Mouse (Mus musculus) midbrain, embryonic 11.5 days (tissue): Measurements from ENCODE around the gene Slc9a5. TPM values are rescaled to one million over a fixed set of nuclear protein-coding genes. Genes with fewer than 3 reads are reported as not detected.

Source experiments
- ATAC-seq: fragments of 200-750 bp; cut with Nextera tagmentation; 2 replicates; pipeline ENCODE4 v1.8.0; 2017; ENCODE audit warnings: moderate TSS enrichment, moderate library complexity; ENCODE audit not compliant: low FRiP score
- DNase-seq: peaks from one replicate; pipeline ENCODE4 v3.0.0; 2015; ENCODE audit warnings: low spot score; ENCODE audit errors: missing footprints
- H3K27ac ChIP-seq: fragments of 300-500 bp; sonication (generic); 2 replicates; pipeline ENCODE4 v1.5.1; 2014; ENCODE audit warnings: low read depth, low read length
- H3K27me3 ChIP-seq: fragments of 300-500 bp; sonication (generic); 2 replicates; pipeline ENCODE4 v1.6.1; 2014; ENCODE audit warnings: mild to moderate bottlenecking, low read length, moderate library complexity, mixed read lengths; ENCODE audit not compliant: control insufficient read depth, insufficient read depth
- H3K36me3 ChIP-seq: fragments of 300-500 bp; sonication (generic); 2 replicates; pipeline ENCODE4 v1.6.1; 2014; ENCODE audit warnings: mild to moderate bottlenecking, low read length, moderate library complexity, mixed read lengths; ENCODE audit not compliant: control insufficient read depth, insufficient read depth
- H3K4me1 ChIP-seq: fragments of 300-500 bp; sonication (generic); 2 replicates; pipeline ENCODE4 v1.6.1; 2014; ENCODE audit warnings: low read length; ENCODE audit not compliant: control insufficient read depth, insufficient read depth
- H3K4me2 ChIP-seq: fragments of 300-500 bp; sonication (generic); 2 replicates; pipeline ENCODE4 v1.6.1; 2014; ENCODE audit warnings: mild to moderate bottlenecking, moderate library complexity
- H3K4me3 ChIP-seq: fragments of 300-500 bp; sonication (generic); 2 replicates; pipeline ENCODE4 v1.5.1; 2014; ENCODE audit warnings: low read depth, low read length
- H3K9ac ChIP-seq: fragments of 300-500 bp; sonication (generic); 2 replicates; pipeline ENCODE4 v1.6.1; 2014; ENCODE audit warnings: low read length
- H3K9me3 ChIP-seq: fragments of 300-500 bp; sonication (generic); 2 replicates; pipeline ENCODE4 v1.6.1; 2016; ENCODE audit warnings: low read length; ENCODE audit not compliant: control insufficient read depth
- WGBS: fragments of 180-500 bp; shearing (Covaris S2); extraction: QIAGEN DNeasy Blood & Tissue Kit; methylation state at CpG from one replicate; pipeline ENCODE4 v1.1.7; 2014; 5-methylcytosine and 5-hydroxymethylcytosine counted together
- polyA plus RNA-seq: library from polyadenylated mRNA; unstranded; fragments of >200 nt; fragmentation: Nextera tagmentation; extraction: Ambion mirVana; gene quantifications from 2 replicates; pipeline ENCODE4 v1.2.1, GENCODE M21; 2014

Slc9a5 gene
- polyA plus RNA-seq, 1 experiment from 2014 or later, result 3.2 TPM

- no peak overlapping the region for H3K27ac ChIP-seq
- H3K4me3 ChIP-seq, result no peak overlapping the region
- 0 out of 2 replicates have a peak, but pooled peaks have one; percentile 13 for ATAC-seq
- no peak overlapping the region; the same call in 1 of the 2 replicates for H3K9ac ChIP-seq
- H3K36me3 ChIP-seq, result no peaks in the 10 kb centered on the region; the same call in 1 of the 2 replicates
- 44% methylated on average over 4 of the region's 4 CpGs for WGBS
- no peaks in the 10 kb centered on the region for H3K9me3 ChIP-seq
- no peaks in the 10 kb centered on the region for H3K4me1 ChIP-seq
- H3K27me3 ChIP-seq, result no peaks in the 10 kb centered on the region
- DNase-seq, result no peak
- H3K4me2 ChIP-seq, result no peak overlapping the region
These were observed 11.0 kb downstream of the Slc9a5 start for GRCm38 (mm10) chr8:105359646-105360045.

- Histone ChIP-seq H3K36me3 (no peaks in the 10 kb centered on the region; the same call in none of the 2 replicates), H3K4me2 (no peak overlapping the region), H3K9me3 (no peaks in the 10 kb centered on the region; the same call in 1 of the 2 replicates), H3K27me3 (no peaks in the 10 kb centered on the region), H3K27ac (no peak overlapping the region), H3K4me3 (no peak overlapping the region), H3K4me1 (no peaks in the 10 kb centered on the region), H3K9ac (no peak overlapping the region)
- ATAC-seq (no peak), DNase-seq (no peak)
- 86% methylated on average over 12 of the region's 12 CpGs for WGBS
These were observed 13.4 kb downstream of the Slc9a5 start for GRCm38 (mm10) chr8:105361751-105362702.

GRCm38 (mm10) chr8:105367107-105367506 is 18.5 kb downstream of the Slc9a5 start:
- no peak overlapping the region for H3K27ac ChIP-seq
- DNase-seq (no peak), ATAC-seq (no peak)
- H3K9me3 ChIP-seq, result no peaks in the 10 kb centered on the region; the same call in 1 of the 2 replicates
- no peaks in the 10 kb centered on the region for H3K27me3 ChIP-seq
- 63% methylated on average over 2 of the region's 2 CpGs for WGBS
- H3K36me3 ChIP-seq, result no peaks in the 10 kb centered on the region; the same call in 1 of the 2 replicates
- no peak overlapping the region for H3K4me3 ChIP-seq
- H3K4me2 ChIP-seq, result no peak overlapping the region
- H3K9ac ChIP-seq, result no peak overlapping the region
- no peaks in the 10 kb centered on the region for H3K4me1 ChIP-seq

DNA sequence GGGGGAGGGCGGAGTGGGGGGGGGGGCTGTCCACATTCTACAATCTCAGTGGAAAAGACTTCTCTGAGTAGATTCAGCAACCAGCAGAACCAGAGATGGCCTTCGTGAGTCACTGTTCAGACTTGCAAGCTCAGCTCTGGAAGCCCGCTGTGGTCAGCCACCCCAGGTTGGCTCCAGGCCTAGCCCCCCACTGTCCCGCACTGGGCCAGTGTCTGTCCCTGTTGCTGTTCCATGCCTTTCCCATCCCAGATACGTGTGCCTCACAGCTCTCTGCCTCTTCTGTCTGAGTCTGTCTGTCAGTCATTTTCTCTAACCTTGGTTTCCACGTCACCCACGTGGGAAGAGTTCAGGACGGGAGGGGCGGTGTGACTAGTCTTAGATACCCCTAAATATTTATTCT is 23.8 kb downstream of the Slc9a5 start:
- H3K27me3 ChIP-seq, result no peaks in the 10 kb centered on the region
- no peak overlapping the region for H3K4me3 ChIP-seq
- no peak for ATAC-seq
- H3K4me1 ChIP-seq, result no peaks in the 10 kb centered on the region
- H3K9ac ChIP-seq, result no peak overlapping the region
- no peak overlapping the region for H3K4me2 ChIP-seq
- H3K36me3 ChIP-seq, result no peaks in the 10 kb centered on the region
- no peak overlapping the region for H3K27ac ChIP-seq
- WGBS, result 73% methylated on average over 9 of the region's 9 CpGs
- DNase-seq, result no peak
- H3K9me3 ChIP-seq, result peaks cover 3% of the 10 kb centered on the region; the same call in 1 of the 2 replicates

- Histone ChIP-seq H3K4me1 (no peaks in the 10 kb centered on the region), H3K4me3 (no peak within 1 kb of the TSS), H3K27ac (no peak within 1 kb of the TSS), H3K4me2 (peak within 1 kb of the TSS; percentile 37), H3K9ac (no peak within 1 kb of the TSS), H3K9me3 (peaks cover 3% of the 10 kb centered on the region; the same call in 1 of the 2 replicates), H3K27me3 (no peaks in the 10 kb centered on the region), H3K36me3 (no peaks in the 10 kb centered on the region)
- DNase-seq, result no peak
- WGBS, result 61% methylated on average over 2 of the region's 2 CpGs
- no peak for ATAC-seq
These were observed 24.4 kb downstream of the Slc9a5 start, which contains the start of gene Plekhg4 for GRCm38 (mm10) chr8:105373032-105373431. Plekhg4 (plus strand) TSS chr8:105373274.

- Histone ChIP-seq H3K9me3 (peaks cover 3% of the 10 kb centered on the region; the same call in 1 of the 2 replicates), H3K4me2 (peak overlapping the region; percentile 37), H3K4me1 (no peaks in the 10 kb centered on the region), H3K4me3 (0 out of 2 replicates have a peak overlapping the region, but pooled peaks have one; percentile 8), H3K27me3 (no peaks in the 10 kb centered on the region), H3K36me3 (no peaks in the 10 kb centered on the region), H3K9ac (no peak overlapping the region), H3K27ac (no peak overlapping the region)
- DNase-seq (peak; percentile 93), ATAC-seq (peak; percentile 65; the same call in 1 of the 2 replicates)
- WGBS, result 28% methylated on average over 33 of the region's 33 CpGs
These were observed 25.9 kb downstream of the Slc9a5 start for GRCm38 (mm10) chr8:105374513-105374966.

DNA sequence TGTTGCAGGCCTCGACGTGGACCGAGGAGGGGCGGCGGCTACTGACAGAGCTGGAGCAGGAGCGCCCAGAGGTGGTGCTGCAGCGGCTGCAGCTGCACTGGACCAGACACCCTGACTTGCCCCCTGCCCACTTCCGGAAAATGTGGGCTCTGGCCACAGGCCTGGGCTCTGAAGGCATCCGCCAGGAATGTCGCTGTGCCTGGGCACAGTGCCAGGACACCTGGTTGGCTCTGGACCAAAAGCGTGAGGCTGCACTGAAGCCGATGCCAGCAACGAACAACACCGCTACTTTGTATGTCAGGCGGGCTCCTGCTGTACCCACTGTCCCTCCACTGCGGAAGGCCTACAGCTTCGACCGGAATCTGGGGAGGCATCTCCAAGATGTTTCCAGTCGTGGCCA is 30.0 kb downstream of the Slc9a5 start:
- no peaks in the 10 kb centered on the region for H3K27me3 ChIP-seq
- H3K4me1 ChIP-seq, result no peaks in the 10 kb centered on the region
- no peak overlapping the region for H3K4me3 ChIP-seq
- peaks cover 3% of the 10 kb centered on the region; the same call in 1 of the 2 replicates for H3K9me3 ChIP-seq
- ATAC-seq (no peak), DNase-seq (no peak)
- H3K9ac ChIP-seq, result no peak overlapping the region
- WGBS, result 80% methylated on average over 19 of the region's 19 CpGs
- H3K27ac ChIP-seq, result no peak overlapping the region
- H3K36me3 ChIP-seq, result no peaks in the 10 kb centered on the region
- no peak overlapping the region for H3K4me2 ChIP-seq

DNA sequence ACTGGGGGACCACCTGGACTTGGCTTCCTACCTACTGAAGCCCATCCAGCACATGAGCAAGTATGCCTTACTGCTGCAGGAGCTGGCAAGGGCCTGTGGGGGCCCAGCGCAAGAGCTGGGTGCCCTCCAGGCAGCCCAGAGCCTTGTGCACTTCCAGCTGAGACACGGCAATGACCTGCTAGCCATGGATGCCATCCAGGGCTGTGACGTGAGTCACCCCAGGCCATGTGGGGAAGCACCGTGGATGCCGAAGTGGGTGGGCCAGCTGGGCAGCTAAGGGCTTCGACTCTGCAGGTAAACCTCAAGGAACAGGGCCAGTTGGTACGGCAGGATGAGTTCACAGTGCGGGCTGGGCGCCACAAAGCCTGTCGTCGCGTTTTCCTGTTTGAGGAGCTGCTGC is 31.7 kb downstream of the Slc9a5 start:
- no peaks in the 10 kb centered on the region for H3K36me3 ChIP-seq
- WGBS, result 92% methylated on average over 12 of the region's 12 CpGs
- DNase-seq, result no peak
- H3K9ac ChIP-seq, result no peak overlapping the region
- no peaks in the 10 kb centered on the region for H3K27me3 ChIP-seq
- H3K4me1 ChIP-seq, result no peaks in the 10 kb centered on the region
- H3K4me3 ChIP-seq, result no peak overlapping the region
- H3K4me2 ChIP-seq, result no peak overlapping the region
- no peaks in the 10 kb centered on the region for H3K9me3 ChIP-seq
- no peak for ATAC-seq
- no peak overlapping the region for H3K27ac ChIP-seq

DNA sequence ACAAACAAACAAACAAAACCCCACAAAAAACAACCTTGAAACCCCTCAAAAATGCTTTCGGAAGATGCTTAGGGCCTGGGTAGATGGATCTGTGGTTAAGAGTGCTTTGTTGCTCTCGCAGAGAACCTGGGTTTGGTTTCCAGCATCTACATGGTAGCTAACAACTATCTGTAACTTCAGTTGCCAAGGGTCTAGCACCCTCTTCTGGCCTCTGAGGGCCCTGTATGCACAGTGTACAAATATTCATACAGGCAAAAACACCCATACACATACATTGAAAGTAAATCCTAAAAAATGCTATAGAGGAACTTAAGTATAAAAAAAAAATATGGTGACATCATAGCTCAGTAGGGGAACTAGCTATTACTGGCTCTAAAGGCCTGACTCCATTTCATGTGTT is 35.4 kb downstream of the Slc9a5 start:
- H3K4me1 ChIP-seq, result no peaks in the 10 kb centered on the region
- ATAC-seq (no peak), DNase-seq (no peak)
- 95% methylated on average over 2 of the region's 2 CpGs for WGBS
- H3K9me3 ChIP-seq, result no peaks in the 10 kb centered on the region
- H3K27ac ChIP-seq, result no peak overlapping the region
- no peak overlapping the region for H3K4me2 ChIP-seq
- H3K36me3 ChIP-seq, result no peaks in the 10 kb centered on the region
- H3K4me3 ChIP-seq, result no peak overlapping the region
- no peaks in the 10 kb centered on the region for H3K27me3 ChIP-seq
- no peak overlapping the region for H3K9ac ChIP-seq
